Mouse (Mus musculus) megakaryocyte-erythroid progenitor cell, adult 5-6 weeks (primary cell): ENCODE results near the gene Sdc3. TPM values are rescaled to one million over a fixed set of nuclear protein-coding genes. Genes with fewer than 3 reads are reported as not detected.

Source experiments
- ATAC-seq: replicated peaks from 2 replicates; pipeline ENCODE4 v1.8.0; 2016; ENCODE audit warnings: mild to moderate bottlenecking, inconsistent platforms; ENCODE audit not compliant: severe bottlenecking, poor library complexity, low FRiP score, low TSS enrichment
- total RNA-seq, 2 experiments: library from RNA; stranded (forward) in 1 of 2; stranded (reverse) in 1 of 2; fragments of 200-1000, 215-1000 nt in 1 of 2; fragments of >200 nt in 1 of 2; fragmentation: Nextera tagmentation in 1 of 2; gene quantifications; 2 replicates each; pipeline ENCODE4 v1.2.3; 2014 to 2017

The Sdc3 gene
- not detected in 2 replicates for total RNA-seq (2014; fragmentation: Nextera tagmentation)
- 0.42 and 2.2 TPM in 2 replicates for total RNA-seq (2017)

GRCm38 (mm10) chr4:130792376-130793179 lies at the start of gene Sdc3:
TSS of gene Sdc3 (plus strand) at chr4:130792537.
- ATAC-seq: no peak

- ATAC-seq: no peak
These were observed 48.3 kb upstream of the Sdc3 start for GRCm38 (mm10) chr4:130744058-130744457.

- ATAC-seq: no peak
These were observed 46.6 kb upstream of the Sdc3 start for GRCm38 (mm10) chr4:130745561-130746306.

- no peak for ATAC-seq
These were observed 42.8 kb upstream of the Sdc3 start for GRCm38 (mm10) chr4:130749566-130749965.

GRCm38 (mm10) chr4:130751966-130752365 lies 40.4 kb upstream of the Sdc3 start:
- ATAC-seq: no peak

GRCm38 (mm10) chr4:130752591-130752990 lies 39.7 kb upstream of the Sdc3 start:
- ATAC-seq: no peak

- ATAC-seq: no peak
These were observed 38.6 kb upstream of the Sdc3 start for GRCm38 (mm10) chr4:130753755-130754154.

- no peak for ATAC-seq
These were observed 37.6 kb upstream of the Sdc3 start for GRCm38 (mm10) chr4:130754776-130755175.

- no peak for ATAC-seq
These were observed 32.5 kb upstream of the Sdc3 start for GRCm38 (mm10) chr4:130759875-130760274.

GRCm38 (mm10) chr4:130761809-130762208 lies 30.5 kb upstream of the Sdc3 start:
- ATAC-seq: no peak

GRCm38 (mm10) chr4:130765399-130766160 lies 26.8 kb upstream of the Sdc3 start:
- no peak for ATAC-seq

- peak; percentile 39 for ATAC-seq
These were observed 25.9 kb upstream of the Sdc3 start for GRCm38 (mm10) chr4:130766387-130766786.

- no peak for ATAC-seq
These were observed 25.4 kb upstream of the Sdc3 start for GRCm38 (mm10) chr4:130766926-130767325.

- ATAC-seq: no peak
These were observed 18.4 kb upstream of the Sdc3 start for GRCm38 (mm10) chr4:130773899-130774298.

GRCm38 (mm10) chr4:130774822-130775221 lies 17.5 kb upstream of the Sdc3 start:
- ATAC-seq: no peak

GRCm38 (mm10) chr4:130777647-130778046 lies 14.7 kb upstream of the Sdc3 start:
- no peak for ATAC-seq

GRCm38 (mm10) chr4:130779037-130779436 lies 13.3 kb upstream of the Sdc3 start:
- ATAC-seq: no peak

- ATAC-seq: no peak
These were observed 9.8 kb upstream of the Sdc3 start for GRCm38 (mm10) chr4:130782492-130782891.

GRCm38 (mm10) chr4:130784755-130785154 lies 7.6 kb upstream of the Sdc3 start:
- ATAC-seq: peak; percentile 75

GRCm38 (mm10) chr4:130787530-130787929 lies 4.8 kb upstream of the Sdc3 start:
- ATAC-seq: no peak
